Mouse (Mus musculus): Measurements from ENCODE around the gene Steap1.

Gene Steap1

GRCm38 (mm10) chr5:5748866-5749682, at the start of gene Steap1:
Steap1 (minus strand) TSS chr5:5749326.
- peak; percentile 86 for DNase-seq

- no peak for DNase-seq
These were observed 38.0 kb upstream of the Steap1 start for GRCm38 (mm10) chr5:5787106-5787505.

- no peak for DNase-seq
These were observed 7.4 kb upstream of the Steap1 start for GRCm38 (mm10) chr5:5756392-5757019.

GRCm38 (mm10) chr5:5755039-5755438, 5.9 kb upstream of the Steap1 start:
- DNase-seq: peak; percentile 67

GRCm38 (mm10) chr5:5749772-5750222, 671 bp upstream of the Steap1 start:
- peak; percentile 12 for DNase-seq

GRCm38 (mm10) chr5:5734445-5734844, 14.7 kb downstream of the Steap1 start:
- DNase-seq: no peak

- DNase-seq: no peak
These were observed 16.3 kb downstream of the Steap1 start for GRCm38 (mm10) chr5:5732858-5733257.

GRCm38 (mm10) chr5:5732208-5732607, 16.9 kb downstream of the Steap1 start:
- no peak for DNase-seq

- DNase-seq: no peak
These were observed 19.2 kb downstream of the Steap1 start for GRCm38 (mm10) chr5:5729904-5730303.

- no peak for DNase-seq
These were observed 26.9 kb downstream of the Steap1 start for GRCm38 (mm10) chr5:5722217-5722616.

- DNase-seq: no peak
These were observed 38.1 kb downstream of the Steap1 start for GRCm38 (mm10) chr5:5711032-5711431.

GRCm38 (mm10) chr5:5707341-5708278, 41.5 kb downstream of the Steap1 start:
- DNase-seq: no peak

GRCm38 (mm10) chr5:5705019-5705418, 44.1 kb downstream of the Steap1 start:
- no peak for DNase-seq

GRCm38 (mm10) chr5:5700386-5700785, 48.7 kb downstream of the Steap1 start:
- DNase-seq: no peak

- no peak for DNase-seq
These were observed 50.3 kb downstream of the Steap1 start for GRCm38 (mm10) chr5:5698830-5699229.

GRCm38 (mm10) chr5:5695401-5695942, 53.7 kb downstream of the Steap1 start:
- DNase-seq: no peak

GRCm38 (mm10) chr5:5693956-5694653, 55.0 kb downstream of the Steap1 start, which contains the start of gene Steap2:
Steap2 (minus strand) TSS chr5:5694578.
- peak; percentile 17 for DNase-seq

GRCm38 (mm10) chr5:5693541-5693955, 55.6 kb downstream of the Steap1 start:
- DNase-seq: no peak

GRCm38 (mm10) chr5:5692167-5692738, 56.9 kb downstream of the Steap1 start:
- DNase-seq: no peak

- DNase-seq: no peak
These were observed 60.1 kb downstream of the Steap1 start for GRCm38 (mm10) chr5:5688945-5689540.

GRCm38 (mm10) chr5:5688228-5688627, 60.9 kb downstream of the Steap1 start:
- DNase-seq: no peak
